Mouse (Mus musculus) naive thymus-derived CD4-positive, alpha-beta T cell, adult 2 months (primary cell): ENCODE measurements around the gene Svop.

Experiments
- DNase-seq: peaks from one replicate; pipeline ENCODE4 v3.0.0-alpha.2; 2011; ENCODE audit warnings: low read depth

The Svop gene

DNA sequence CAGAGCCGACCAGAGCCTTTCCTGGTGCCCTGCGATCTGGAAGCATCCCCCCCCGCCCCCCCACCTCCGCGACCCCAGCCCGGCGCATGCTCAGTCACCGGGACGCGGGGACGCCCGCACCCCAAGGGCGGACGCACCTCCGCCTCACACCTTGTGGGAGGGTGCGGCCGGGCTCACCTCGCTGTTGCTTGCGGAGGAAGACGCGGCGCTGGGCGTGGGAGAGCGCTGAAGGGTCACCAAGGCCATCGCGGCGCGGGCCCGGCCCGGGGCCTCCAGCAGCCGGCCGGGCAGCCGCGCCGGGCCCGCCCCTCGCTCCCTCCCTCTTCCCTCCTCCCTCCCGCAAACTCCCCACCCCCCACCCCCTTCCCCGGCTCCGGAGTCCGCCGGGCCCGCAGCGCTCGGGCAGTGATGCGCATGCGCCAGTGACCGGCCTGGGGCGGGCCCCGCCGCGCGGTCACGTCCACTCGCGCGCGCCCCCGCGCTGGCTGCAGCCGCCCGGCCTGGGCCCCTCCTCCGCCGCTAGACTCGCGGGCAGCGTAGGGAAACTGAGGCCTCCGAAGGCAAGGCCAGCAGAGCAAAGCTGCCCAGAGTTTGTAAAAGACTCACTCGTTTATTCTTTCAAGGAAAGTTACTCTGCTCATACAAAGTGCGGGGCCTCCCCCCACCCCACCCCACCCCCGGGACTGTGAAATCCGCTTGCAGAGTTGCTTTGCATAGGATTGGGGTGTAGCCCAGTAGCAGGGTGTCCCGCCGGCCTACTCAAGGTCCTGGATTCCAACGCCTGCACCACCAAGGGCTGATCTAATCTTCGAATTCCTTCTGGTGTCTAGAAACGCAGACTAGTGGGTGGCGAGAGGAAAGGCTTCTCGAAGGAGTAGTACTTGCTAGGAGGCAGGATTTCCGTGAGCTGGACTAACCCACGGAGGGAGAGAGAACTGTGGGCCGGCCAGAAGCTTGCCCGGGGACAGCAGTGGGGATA is 97.6 kb downstream of the Svop start, which contains the start of gene Ssh1:
TSS of gene Ssh1 (minus strand) at position 408 of the 979 bp plus-strand sequence.
- DNase-seq, result peak; percentile 69

DNA sequence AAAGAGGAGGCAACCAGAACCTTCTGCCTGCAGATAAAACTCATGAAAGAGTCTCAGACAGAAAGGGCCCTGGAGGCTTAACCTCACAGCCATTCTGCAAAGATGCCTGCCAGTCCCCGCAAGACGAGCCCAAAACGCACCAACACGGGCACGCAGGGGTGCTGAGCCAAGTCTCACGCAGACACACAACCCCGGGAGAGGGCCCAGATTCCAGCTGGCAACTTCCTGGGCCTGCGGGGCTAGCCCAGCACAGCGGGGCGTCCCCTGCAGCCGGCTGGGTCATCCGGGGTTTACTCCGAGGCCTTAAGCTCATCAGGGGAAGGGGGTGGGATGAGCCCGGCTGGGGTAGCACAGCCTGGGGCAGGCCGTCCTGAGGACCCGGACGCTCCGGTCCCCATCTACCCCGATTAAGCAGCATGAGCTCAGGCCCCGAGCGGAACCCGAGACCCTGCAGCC is 98.3 kb downstream of the Svop start:
- DNase-seq, result peak; percentile 52

GRCm38 (mm10) chr5:113992339-113992831 is 99.0 kb downstream of the Svop start:
- DNase-seq, result peak; percentile 86

GRCm38 (mm10) chr5:113991141-113991540 is 100.2 kb downstream of the Svop start:
- no peak for DNase-seq

GRCm38 (mm10) chr5:113990593-113990992 is 100.8 kb downstream of the Svop start:
- peak; percentile 8 for DNase-seq

DNA sequence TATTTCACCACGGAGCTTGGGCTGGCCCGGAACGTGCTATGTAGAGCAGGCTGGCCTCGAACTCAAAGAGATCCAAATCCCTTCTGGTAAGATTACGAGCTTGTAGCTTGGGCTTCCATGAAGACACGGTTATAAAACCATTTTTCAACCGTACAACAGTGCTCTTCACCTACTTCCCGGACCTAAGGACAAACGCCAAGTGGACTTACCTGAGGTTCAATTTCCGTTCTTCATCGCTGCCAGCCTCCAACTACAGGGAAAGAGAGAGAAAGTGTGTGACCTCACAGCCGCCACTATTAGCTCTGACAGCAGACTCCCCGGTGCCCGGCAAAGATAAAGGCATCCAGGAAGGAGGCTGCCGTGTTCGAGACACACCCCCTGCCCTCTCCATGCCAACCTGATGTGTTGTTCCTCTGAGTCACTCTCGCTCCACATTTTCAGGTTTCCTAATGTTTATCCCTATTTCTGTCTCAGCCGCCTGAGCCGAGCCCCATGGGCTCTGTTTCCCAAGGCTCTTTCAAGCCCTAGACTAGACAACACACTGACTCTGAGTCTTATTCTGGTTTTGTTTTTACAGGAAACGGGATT is 101.8 kb downstream of the Svop start:
- no peak for DNase-seq

DNA sequence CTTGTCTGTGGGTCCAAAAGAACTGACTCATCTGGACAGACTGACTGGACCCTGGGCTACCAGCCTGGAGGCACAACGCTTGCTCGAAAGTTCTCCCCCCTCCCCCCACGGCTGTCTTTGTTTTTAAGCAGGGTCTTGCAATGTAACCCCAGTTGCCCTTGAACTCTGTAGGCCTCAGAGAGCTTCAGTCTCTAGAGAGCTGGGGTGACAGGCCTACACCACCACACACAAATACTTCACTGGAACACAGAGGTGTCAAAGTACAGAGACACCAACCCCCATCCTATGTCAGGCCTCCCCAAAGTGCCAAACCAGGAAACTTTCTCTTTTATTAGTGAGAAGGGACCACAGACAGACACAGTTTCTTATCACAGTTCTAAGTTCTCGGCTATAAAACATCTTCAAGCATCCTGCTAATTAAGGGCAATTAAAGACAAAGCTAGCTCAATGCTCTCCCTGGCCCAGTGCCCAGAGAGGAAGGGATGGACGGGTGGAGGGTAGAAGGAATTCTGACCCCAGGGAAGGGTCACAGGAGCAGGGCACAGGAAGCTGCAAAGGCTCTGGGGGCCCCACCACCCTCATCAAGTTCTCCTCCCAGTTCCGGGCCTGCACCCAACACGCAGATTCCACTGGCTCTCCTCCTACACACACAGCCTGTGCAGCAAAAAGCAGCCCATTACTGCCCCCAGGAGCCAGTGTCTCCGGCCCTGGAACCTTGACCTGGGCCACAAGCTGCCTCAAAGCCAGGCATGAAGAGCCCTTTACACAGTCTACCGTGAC is 105.0 kb downstream of the Svop start:
- DNase-seq, result no peak

- no peak for DNase-seq
Measured at GRCm38 (mm10) chr5:113985737-113986136, 105.6 kb downstream of the Svop start.

DNA sequence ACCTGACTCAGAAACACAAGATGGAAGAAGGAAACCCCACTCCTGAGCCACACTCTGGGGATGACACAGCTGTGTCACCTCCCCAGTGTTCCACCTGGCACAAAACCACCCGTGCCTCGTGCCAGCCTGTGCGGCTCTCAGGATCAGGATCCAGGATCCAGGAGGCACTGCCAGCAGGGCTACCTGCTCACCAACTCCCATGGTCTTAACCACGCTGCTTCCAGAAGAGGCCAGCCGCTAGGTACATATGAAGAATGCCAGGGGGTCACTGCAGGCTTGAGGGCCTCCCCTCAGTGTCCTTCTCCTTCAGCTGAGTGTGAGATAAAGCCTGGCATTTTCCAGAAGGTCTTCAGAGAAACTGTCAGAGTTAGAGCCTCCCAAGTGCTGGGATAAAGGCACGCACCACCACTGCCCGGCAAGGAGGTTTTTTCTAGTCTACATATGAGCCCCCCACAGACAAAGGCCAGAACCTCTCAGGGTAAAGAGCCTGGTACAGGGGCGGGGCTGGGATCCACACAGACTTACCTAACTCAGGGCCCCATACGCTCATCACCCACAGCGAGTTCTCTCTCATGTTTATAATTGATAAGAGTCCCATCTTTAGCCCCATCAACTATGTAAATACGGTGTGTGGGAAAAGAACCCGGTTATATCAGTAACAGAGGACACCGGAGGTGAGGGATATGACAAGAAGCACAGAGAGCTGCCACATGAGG is 107.2 kb downstream of the Svop start:
- no peak for DNase-seq

DNA sequence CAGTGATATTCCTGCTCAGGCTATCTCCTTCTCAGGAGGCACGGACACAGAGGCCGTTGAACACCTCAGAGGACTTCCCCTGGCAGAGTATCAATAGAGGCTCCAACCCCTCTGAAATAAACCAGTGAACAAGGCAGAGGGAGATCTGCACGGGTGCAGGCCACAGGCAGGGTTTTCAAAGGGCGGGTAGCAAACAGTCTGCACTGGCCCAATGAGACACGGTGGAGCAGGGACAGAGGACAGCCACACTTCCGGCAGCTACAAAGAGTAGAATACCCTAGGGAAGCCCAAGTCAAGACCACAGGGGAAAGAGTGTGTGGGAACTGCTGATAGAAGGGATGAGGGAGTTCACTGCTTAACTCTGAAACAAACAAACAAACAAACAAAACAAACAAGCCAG is 107.8 kb downstream of the Svop start:
- no peak for DNase-seq

- no peak for DNase-seq
Measured at GRCm38 (mm10) chr5:113981843-113982242, 109.5 kb downstream of the Svop start.

DNA sequence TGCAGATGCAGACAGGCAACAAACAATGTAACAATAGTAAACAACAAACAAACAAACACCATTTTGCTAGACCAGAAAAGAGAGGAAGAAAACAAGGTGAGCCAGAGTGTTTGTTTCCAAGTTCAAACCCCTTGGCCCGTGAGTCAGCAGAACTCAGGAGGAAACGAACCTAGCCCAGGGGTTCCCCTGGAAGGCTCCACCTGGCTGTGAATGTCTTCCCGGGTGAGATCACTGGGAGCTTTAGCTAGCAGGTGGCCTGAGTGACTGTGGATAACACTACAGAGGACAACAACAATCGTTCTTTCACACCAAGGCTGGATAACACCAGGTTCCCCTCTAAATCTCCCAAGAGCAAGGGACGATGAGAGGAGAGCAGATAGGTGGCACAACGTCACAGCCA is 110.2 kb downstream of the Svop start:
- no peak for DNase-seq

DNA sequence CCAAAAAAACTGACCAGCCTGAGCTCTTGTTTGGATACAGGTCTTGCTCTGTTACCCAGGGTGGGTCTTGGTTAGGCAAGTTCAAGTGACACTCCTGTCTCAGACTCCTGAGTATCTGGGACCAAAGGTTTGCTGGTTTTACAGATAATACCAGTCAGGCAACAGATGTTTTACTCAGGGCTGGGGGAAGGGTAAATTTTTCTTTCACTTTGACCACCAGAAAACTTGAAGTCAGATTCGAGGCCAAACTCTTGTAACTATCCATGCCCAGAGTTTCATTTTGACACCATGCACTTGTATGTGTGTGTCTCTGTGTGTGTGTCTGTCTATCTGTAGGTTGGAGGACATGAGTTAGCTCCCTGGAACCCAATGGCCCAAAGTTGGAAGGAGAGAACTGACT is 110.9 kb downstream of the Svop start:
- DNase-seq, result no peak

GRCm38 (mm10) chr5:113977309-113977708 is 114.1 kb downstream of the Svop start:
- no peak for DNase-seq
